Mouse (Mus musculus): Measurements from ENCODE around the gene Shb.
A peak's percentile ranks its signal among the peaks of the same experiment; 100 is the strongest.

Shb gene

DNA sequence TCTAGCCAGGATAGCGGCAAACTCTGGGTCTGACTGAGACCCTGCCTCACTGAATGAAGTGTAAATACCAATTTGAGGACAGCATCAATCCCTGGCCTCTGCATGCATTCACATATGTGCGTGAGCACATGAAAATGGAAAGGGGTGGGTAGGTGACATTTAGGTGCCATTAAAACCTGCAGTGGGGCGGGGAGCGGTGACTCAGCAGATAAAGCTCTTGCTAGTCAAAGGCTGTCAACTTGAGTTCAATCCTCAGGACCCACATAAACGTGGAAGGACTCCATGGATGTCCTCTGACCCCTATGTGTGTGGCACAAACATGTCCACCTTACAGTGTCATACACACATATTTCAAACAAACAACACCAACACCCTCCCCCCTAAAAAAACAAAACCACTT, 50.8 kb downstream of the Shb start:
- peak; percentile 89 for DNase-seq

DNA sequence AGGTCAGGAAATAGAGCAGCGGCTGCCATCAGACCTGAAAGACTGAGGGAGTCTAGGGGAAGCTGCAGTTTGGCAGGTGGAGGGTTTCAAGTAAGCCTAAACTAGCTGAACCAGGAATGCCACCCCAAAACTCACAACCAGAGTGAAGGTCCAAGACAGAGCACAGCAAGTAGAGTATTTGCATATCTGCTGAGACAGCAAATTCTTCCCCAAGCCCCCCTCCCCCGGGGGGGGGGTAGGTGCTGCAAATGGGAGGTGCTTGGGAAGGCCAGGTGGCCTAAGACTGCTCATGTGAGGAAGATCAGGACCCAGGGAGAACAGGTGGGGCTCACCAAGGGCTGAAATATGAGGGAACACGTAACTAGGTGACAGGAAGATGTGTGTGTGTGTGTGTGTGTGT, 51.7 kb downstream of the Shb start:
- no peak for DNase-seq

DNA sequence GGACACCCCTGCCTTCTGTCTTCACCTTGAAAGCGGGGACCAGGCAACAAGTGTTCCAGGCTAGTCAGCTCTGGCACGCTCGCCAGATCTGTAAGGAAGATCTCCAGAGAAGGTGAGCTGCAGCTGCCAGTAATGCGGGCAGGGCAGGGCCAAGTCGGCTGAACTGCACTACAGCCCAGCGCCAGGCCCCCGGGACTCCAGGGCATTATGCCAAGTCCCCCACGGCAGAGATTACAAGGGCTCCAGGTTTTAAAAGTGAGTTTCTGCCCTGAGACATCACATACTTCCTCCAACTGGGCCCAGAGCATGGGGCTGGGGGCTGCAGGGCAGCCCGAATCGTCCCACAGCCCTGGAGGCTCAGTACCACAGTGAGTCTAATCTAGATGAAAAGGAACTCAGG, 52.8 kb downstream of the Shb start:
- no peak for DNase-seq

DNA sequence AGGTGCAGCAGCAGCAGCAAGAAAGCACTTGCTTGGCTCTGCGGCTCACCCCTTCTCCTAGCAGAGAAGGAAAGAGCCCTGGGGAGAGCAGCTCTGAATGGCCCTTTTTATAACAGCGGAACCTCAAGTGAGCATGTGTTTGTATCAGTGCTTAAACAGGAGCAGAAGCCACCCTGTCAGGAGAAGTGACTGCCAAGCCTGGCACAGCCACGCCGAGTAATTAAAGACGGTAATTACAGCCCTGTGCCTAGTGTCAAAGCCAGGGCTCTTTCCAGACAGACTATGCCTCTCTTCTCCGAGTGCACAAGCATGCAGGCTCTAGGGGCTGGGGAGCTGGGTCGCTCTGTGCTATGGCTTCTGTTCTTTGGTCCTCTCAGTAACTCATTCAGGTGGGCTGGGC, 54.1 kb downstream of the Shb start:
- no peak for DNase-seq

DNA sequence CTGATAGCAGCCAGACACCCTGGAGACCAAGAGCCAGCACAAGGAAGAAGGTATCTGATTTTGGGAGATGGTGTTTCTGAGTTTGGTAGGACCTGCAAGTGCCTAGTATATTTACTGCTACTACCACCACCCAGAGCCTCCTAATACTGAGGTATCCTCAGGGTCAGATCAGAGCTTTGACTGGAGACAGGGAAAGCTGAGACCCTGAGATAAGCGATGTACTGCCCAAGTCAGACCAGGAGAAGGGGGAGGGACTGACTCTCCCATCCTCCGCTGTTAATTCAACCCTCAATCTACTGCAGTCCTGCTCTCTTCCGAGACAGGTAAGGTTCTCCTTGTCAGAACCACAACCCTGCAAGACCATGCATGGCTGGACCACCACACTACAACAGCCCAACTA, 55.2 kb downstream of the Shb start:
- no peak for DNase-seq

DNA sequence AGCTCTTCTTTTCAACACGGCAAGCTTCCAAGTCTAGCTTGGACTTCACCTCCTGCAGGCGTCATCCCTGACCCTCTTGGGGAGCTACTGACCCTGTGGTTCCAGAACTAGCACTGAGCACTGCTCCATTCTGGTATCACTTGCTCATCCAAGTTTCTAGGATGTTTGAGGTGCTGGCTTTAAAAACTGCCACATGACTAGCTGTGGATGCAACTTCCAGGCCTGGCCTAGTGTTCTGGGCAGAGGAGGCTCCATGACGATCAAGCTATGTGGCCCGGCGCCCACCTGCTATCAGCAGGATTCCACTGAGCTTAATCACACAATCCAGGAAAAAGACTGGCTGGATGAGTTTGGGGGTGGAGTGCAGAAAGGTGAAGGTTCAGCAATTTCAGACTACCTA, 57.4 kb downstream of the Shb start:
- DNase-seq: no peak

DNA sequence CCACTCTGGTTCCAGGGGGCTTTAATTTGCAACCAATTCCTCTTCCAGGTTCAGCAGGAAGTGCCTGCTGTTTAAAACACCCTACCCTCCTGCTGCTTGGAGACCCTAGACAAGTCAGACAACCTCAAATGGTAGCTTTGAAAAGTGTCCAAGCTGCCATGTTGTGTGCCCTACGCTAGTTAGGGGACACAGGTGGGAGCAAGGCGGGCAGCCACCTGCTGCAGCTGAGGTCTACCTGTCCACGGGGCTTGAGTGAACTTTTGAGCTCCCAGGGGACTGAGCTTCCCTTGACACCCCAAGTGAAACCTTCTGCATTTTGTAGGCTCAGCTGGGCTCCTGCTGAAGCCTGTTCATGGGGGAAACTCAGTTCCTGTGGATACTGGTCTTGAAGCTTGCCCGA, 58.1 kb downstream of the Shb start:
- DNase-seq: no peak

DNA sequence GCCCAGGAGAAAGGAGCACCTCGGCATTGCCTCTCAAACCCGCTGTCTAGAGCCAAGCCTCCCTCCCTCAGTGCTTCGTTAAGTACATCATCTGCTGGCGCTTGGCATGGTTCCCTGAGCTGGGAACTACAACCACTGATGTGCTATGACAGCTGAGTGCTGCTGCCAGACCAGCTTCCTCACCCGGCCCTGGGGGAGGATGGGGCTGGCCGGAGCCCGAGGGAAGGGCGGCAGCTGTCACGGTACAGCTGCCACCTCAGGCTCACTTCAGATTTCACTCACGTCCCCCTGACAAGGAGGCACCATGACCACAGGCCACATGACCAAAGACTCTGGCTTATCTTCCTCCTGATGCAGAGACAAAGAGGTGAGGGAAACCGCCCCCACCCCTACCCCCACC, 59.1 kb downstream of the Shb start:
- DNase-seq: peak; percentile 45

DNA sequence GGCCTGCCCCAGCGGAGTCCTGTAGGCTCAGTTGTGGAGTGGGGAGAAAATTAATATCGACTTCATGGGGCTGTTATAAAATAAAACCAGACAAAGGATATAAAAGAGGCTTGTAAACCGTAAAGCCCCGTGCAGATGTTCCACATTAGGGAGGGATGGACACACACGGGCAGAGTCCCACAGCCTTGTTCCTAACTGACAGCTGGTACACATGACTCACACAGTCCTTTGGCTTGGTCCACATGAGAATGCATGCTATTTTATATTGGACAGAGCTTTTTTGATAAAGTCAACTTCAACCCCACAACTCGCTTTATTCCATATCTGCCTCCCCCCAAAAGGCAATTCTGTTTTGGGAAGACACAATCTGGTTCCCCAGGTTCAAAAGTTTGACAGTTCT, 59.6 kb downstream of the Shb start:
- DNase-seq: no peak

DNA sequence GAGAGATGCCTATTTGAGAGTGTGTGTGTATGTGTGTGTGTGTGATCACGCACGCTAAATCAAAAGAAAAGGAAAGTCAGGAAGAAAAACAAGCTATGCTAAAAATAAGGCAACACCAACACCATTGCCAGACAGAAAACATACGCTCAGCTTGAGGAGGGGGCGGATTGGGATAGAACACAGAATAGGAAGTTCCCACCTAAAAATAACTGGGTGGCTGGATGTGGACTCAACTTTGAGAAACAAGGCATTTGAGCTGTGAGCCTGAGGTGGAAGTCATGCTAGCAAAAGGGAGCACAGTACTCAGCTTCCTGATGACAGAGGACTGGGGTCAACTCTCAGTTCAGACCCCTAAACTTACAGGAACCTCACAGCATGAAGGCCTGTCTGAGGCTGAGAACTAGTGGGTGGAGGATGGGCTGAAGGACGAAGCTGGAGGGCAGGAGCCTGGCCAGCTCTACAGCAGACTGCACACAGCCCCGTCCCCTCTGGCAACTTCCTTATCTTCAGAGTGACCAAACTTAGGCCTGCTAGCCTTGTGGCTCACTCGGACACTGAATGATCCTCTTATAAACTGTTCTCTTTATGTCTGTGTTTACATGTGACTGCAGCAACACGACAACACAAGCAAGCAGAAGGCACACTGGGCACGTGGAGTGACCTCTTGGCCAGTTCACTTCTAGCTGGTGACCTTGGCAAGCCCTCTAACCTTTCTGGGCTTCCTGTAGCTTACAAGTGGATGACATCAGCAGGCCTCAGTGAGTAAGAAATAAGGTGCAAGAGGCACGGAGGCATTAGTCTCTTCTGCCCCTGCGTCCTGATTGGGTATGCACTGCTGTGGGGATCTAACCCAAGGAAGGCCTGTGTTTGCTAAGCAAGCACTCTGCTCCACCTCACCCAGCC, 60.4 kb downstream of the Shb start:
- no peak for DNase-seq

DNA sequence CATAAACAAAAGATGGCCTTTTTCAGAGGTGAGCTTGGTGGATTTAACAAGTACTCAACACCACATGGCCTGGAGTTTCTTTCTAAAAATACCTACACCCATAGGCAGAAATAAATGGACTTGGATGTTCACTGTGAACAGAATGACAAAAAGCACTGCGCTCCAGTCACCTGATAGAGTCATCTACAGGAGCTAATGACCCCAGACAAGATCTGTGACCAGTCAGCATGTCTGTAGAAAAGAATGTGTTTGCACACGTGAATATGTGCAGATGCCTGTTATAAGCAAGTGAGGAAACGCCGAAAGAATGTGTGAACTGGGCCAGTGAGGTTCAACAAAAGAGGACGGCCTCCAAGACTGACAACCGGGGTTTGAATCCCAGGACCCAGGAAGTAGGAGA, 63.2 kb downstream of the Shb start:
- DNase-seq: no peak

DNA sequence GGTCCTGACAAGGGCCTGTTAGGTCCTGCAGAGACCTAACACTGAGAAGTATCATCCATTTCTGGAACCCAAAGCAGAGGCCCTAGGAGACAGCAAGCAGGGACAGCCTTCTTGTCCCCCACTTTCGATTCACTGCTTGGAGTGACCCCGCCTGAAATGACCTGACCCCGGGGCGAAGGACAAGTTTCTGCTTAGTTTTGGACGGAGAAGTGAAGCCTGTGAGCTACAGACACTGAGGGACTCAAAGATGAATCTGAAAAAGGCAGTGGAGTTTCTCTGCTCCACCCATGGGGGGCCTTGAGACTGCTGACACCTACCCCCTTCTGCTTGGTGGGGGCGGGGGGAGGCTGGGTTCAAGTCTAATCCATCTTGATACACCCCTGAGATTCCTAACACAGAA, 63.8 kb downstream of the Shb start:
- DNase-seq: no peak

DNA sequence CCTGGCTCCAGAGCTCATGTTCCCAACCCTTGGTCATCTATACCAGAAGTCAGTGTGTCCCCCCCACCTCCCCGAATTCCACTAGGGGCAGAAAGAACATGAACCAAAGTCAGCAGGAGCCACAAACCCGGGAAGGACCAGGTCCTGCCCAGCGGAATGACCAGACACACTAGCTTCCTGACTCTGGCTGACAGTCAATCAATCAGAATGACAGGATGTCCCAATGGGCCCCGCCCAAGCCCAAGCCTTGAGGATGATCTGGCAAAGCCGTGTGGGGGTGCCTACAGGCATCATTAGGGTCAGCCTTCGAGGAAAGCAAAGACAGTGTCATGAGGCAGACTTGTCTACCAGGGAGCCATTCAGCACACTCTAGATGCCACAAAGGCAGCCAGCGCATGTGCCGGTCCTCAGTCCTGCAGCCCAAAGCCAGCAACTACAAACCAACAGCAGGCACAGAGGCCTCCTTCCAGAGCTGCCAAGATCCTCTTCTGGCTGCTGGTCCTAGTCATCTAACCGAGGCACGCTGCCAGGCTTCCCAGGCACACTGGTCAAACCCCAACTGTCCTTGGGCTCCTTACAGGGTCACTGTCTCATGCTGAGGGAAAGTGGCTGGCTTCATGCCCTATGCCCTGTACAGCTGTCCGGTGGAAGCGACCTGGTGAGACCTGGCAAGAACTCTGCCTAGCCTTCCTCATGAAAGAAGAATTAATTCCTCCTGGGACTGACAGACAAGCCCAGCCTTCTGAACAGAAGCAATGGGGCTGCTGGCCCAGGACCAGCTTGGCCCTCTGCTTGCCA, 65.0 kb downstream of the Shb start:
- DNase-seq: no peak

DNA sequence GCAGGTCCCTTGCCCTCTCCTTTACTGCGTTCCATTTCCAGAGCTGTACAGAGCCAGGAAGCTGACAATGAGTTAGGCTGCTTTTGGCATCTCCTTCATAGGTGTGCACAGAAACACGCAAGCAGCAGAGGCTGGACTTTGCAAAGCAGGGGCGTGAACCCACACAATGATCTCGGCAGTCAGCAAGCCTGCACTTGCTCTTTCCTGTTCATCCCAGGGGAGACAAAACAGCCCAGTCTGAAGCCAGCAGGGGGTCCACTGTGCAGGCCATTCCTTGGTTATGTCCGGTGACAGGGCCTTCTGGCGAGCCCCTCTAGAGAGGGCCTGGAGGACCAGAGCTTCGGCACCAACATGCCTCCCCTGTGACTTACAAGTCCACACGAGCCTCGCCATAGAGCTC, 67.3 kb downstream of the Shb start:
- no peak for DNase-seq

DNA sequence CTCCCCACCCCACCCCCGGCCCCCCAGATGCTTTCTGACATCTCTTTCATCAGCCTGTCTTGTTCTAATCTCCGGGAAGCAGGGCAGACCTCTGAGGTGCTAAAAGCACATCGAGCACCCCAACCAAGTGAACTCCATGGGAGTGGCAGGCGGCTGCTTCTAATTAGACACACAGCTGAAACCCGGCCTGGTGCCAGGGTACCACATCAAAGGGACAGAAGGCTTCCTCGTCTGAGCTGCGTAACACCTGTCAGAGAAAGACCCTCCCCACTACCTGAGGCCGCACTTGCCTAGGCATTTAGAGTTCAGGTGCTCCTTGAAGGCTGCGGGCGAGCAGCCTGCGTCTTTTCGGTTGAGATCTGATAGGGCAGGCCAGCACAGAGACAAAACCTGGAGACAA, 67.7 kb downstream of the Shb start:
- DNase-seq: no peak

DNA sequence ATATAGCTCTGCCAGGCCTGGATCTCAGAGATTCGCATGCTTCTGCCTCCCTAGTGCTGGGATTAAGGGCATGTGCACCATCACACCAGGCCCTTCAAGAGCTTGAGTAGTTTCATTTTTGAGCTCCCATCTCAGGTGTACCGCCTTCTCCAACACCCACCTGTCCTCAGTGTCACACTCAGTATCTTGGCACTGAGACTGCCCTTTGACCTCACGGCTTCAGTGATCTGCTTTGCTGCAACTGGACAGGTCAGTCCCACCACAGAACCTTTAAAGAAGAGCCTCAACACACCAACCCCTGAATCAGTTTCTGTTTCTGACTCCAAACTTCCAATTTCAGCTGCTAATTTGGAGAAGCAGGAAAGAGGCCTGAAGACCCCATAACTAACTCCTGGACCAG, 68.1 kb downstream of the Shb start:
- DNase-seq: no peak

DNA sequence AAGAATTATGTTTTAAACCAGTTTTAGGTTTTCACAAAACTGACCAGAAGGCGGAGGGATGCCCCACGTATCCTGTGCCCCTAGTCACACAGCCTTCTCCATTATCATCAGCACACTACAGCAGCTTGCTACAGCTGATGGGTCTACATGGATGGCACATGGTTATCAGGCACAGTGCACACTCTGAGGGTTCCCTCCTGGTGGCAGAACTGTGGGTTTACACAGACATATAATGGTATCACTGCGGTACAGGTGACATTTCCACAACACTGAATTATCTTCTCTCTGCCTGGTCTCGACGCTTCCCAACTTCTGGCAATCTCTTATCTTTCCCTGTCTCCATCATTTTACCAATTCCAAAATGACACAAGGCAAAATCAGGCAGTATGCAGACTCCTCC, 69.6 kb downstream of the Shb start:
- peak; percentile 76 for DNase-seq

DNA sequence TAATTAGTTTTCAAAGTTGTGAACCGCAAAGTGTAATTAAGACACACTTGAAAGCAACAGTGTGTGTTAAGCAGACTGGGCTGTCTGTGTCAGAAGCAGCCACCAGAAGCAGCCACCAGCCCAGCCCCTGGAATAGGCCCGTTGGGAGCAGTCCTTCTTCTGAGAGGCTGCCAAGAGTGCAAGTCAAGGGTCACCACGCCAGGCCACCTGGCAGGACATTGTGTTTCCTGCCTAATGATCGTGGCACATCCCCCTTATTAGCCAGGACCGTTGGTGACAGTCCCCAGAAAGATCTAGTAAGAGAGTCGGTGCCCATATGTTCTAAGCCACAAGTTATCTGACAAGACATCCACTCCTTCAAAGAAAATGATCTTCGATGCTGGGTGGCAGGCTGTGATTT, 70.6 kb downstream of the Shb start:
- no peak for DNase-seq

DNA sequence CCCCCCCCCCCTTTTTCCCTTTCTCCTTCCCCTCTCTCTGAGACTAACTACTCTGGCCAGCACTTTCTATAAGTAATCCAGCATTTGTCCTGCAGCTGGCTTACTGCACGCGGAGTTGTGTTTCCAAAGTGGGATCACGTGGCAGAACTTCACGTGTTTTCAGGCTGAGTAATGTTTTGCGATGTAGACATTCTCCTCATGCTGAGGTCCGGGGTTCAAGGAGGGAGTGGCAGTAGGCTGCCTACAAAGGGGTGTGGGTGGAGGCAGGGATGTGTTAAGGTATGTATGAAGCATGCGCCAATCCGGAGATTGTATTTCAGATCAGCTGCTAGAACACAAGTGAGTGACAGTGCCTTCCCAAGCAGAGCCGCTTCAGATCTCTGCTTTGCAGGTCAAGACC, 72.9 kb downstream of the Shb start:
- DNase-seq: no peak

DNA sequence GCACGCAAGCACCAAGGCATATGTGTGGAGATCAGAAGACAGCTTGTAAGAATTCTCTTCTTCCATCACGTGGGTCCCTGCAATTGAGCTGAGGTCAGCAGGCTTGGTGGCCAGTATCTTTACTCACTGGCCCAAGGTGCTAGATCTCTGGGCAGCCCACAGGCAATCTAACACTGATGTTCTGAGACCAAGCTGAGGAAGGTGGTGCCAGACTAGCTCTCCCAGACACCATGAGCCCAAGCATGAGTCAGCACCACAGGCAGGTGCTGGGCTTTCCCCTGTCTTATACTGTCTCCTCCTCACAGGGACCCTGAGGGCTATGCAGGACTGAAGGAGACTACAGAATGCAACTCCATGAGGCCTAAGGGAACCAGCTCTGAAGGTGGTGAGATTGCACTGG, 74.7 kb downstream of the Shb start:
- no peak for DNase-seq

DNA sequence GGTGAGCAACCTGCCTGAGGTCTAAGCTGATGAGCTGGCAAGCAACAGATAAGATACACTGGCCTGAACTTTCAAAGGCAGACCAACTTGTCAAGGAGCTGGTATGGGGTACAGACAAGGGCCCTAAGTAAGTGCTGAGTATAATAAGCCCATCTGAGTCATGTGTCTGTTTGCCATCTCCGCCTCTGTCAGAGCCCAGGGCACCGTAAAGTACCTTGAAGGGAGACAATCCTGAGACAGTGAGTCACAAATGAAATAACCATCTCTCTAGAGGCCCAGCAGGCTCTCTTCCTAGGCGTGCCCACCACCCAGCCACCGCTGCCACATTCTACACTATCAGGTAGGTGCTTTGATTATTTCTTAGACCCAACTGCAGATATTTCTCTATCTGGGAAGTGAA, 77.3 kb downstream of the Shb start:
- DNase-seq: no peak

DNA sequence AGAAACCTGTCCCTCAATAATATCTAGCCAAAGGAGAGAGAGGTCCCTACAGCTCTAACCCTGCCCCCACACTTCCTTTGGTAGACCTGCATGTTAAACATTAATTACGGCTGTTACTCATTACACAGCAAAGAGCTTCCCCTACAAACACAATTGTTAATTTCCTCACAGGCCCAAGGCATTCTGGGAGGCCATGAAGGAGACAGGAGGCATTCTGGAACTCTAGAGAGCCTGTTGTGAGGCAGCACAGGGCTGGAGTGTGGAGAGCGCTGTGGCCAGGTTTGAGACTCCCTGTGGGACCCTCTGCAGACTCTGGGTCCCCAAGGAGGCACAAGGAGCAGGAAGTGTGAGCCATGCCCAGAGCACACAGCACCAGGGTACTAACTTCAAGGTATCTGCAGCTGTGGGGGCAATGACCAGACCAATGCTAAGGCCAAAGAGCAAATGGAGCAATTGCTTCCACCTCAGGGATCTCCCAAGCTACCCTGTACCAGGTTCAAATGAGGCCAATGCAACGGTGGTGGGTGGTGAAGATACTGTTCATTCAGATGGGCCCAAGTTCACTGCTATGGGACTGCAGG, 78.9 kb downstream of the Shb start:
- no peak for DNase-seq

DNA sequence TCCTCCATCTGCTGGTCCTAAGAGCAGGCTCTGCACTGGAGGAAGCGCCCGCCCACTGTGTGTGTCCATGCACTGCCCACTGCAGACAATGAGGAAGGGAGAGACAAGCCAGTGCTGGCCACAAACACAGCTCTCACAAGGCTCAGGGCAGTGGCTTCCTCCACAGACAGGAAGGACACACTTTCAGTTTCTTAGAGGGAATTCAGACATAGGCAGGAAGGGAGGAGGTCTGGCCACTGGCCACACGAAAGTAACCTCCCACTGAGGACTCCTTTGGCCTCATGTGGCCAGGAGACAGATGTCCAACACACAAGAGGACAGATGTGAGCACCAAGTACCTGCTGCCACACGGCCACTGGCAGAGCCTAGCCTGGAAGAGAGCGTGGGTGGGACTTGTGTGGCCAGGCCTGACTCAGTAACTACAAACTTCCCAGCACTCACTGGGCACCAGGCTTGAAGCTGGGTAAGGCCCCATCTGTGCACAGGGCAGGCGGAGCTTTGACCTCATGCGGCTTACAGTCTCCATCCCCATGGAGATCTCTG, 79.6 kb downstream of the Shb start:
- DNase-seq: peak; percentile 40

DNA sequence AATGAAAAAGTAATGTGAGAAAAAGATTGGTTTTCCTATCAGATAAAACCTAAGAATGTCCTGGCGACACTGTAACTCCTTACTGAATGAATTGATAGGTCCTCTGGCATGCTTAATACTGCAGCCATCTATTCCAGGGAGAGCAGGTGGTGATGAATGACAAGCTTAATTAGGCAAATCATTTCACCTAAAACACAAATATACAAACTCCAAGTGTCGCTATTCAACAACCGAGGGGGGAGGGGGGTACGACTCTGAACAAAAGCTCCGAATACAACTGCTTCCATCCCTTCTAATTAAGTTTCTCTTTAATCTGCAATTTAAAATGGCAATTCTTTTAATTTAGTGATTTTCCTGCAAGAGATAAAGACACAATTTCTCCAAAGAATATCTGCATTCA, 83.3 kb downstream of the Shb start:
- DNase-seq: no peak

Data from liver (tissue).